Mouse (Mus musculus) forebrain, embryonic 14.5 days (tissue): Measurements from ENCODE around the gene Hmcn2. TPM values are rescaled to one million over a fixed set of nuclear protein-coding genes. Genes with fewer than 3 reads are reported as not detected.
A peak's percentile ranks its signal among the peaks of the same experiment; 100 is the strongest.

ENCODE experiments used
- ATAC-seq: fragments of 200-750 bp; cut with Nextera tagmentation; 2 replicates; pipeline ENCODE4 v1.8.0; 2017; ENCODE audit warnings: mild to moderate bottlenecking, moderate library complexity
- DNase-seq: peaks from one replicate; pipeline ENCODE4 v3.0.0-alpha.2; 2015; ENCODE audit warnings: low spot score
- H3K27ac ChIP-seq: fragments of 300-500 bp; sonication (generic); 2 replicates; pipeline ENCODE4 v1.5.1; 2014; ENCODE audit warnings: low read depth, mild to moderate bottlenecking, control low read depth, low read length, moderate library complexity
- H3K27me3 ChIP-seq: fragments of 300-500 bp; sonication (generic); replicated peaks from 2 replicates; pipeline ENCODE4 v1.6.1; 2014; ENCODE audit warnings: low read length, control low read depth, mixed read lengths; ENCODE audit not compliant: control insufficient read depth, insufficient read depth
- H3K36me3 ChIP-seq: fragments of 300-500 bp; sonication (generic); 2 replicates; pipeline ENCODE4 v1.6.1; 2014; ENCODE audit warnings: low read length, control low read depth; ENCODE audit not compliant: control insufficient read depth, insufficient read depth
- H3K4me1 ChIP-seq: fragments of 300-500 bp; sonication (generic); 2 replicates; pipeline ENCODE4 v1.6.1; 2014; ENCODE audit warnings: antibody characterized with exemption, low read length, control low read depth; ENCODE audit not compliant: control insufficient read depth, insufficient read depth
- H3K4me2 ChIP-seq: fragments of 300-500 bp; sonication (generic); 2 replicates; pipeline ENCODE4 v1.6.1; 2014; ENCODE audit warnings: mild to moderate bottlenecking, control low read depth, low read length
- H3K4me3 ChIP-seq: fragments of 300-500 bp; sonication (generic); 2 replicates; pipeline ENCODE4 v1.5.1; 2014; ENCODE audit warnings: low read depth, low read length, control low read depth
- H3K9ac ChIP-seq: fragments of 300-500 bp; sonication (generic); 2 replicates; pipeline ENCODE4 v1.6.1; 2014; ENCODE audit warnings: mild to moderate bottlenecking, low read length, control low read depth, moderate library complexity
- H3K9me3 ChIP-seq: fragments of 300-500 bp; sonication (generic); replicated peaks from 2 replicates; pipeline ENCODE4 v1.6.1; 2016; ENCODE audit warnings: low read length, control low read depth, mixed read lengths; ENCODE audit not compliant: control insufficient read depth
- WGBS: fragments of 180-500 bp; shearing (Covaris S2); extraction: QIAGEN DNeasy Blood & Tissue Kit; methylation state at CpG from one replicate; pipeline ENCODE4 v1.1.7; 2014; 5-methylcytosine and 5-hydroxymethylcytosine counted together
- polyA plus RNA-seq: library from polyadenylated mRNA; unstranded; fragments of >200 nt; fragmentation: Nextera tagmentation; extraction: Ambion mirVana; gene quantifications from 2 replicates; pipeline ENCODE4 v1.2.1, GENCODE M21; 2014

Hmcn2 gene
- polyA plus RNA-seq, 1 experiment from 2014 or later, result 0.17 TPM

DNA sequence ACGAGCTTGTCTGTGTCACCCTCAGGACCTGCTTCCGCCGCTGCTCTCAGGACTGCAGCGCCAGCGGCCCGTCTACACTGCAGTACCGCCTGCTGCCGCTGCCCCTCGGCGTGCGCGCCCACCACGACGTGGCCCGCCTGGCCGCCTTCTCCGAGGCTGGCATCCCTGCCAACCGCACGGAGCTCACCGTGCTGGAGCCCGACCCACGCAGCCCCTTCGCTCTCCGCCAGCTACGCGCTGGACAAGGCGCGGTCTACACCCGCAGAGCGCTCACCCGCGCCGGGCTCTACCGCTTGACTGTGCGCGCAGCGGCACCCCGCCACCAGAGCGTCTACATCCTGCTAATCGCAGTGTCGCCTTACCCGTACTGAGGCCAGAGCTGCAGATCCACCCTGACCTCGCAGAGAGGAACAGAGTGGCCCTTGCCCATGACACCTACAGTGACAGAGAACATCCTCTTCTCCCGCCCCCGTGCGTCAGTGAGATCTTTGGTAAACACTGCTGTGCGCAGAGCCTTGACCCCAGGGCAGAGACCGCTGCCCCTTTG lies 145.9 kb downstream of the Hmcn2 start:
- peak overlapping the region; percentile 59 for H3K9ac ChIP-seq
- H3K4me2 ChIP-seq, result peak overlapping the region; percentile 62
- WGBS, result 1% methylated on average over 48 of the region's 48 CpGs
- no peaks in the 10 kb centered on the region for H3K4me1 ChIP-seq
- H3K27ac ChIP-seq, result no peak overlapping the region
- peaks cover 34% of the 10 kb centered on the region for H3K27me3 ChIP-seq
- peak overlapping the region; percentile 36 for H3K4me3 ChIP-seq
- ATAC-seq (peak; percentile 72), DNase-seq (peak; percentile 66)
- H3K9me3 ChIP-seq, result no peaks in the 10 kb centered on the region
- no peaks in the 10 kb centered on the region for H3K36me3 ChIP-seq

DNA sequence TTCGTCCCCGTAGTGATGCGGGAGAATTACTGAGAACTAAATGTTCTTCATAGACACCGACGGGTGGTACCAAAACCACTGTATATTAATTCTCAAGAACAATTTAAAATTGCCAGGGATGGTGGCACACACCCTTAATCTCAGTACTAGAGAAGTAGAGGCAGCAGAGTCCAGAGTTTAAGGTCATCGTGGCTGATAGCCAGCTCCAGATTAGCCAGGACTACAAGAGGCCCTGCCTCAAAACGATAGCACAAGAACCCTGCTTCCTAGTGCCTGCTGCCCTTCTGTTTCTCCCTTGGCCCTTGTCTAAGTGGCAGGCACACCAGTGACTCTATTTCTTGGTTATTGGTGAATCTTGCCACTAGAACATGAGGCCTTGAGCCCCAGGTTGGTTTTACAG lies 146.7 kb downstream of the Hmcn2 start:
- Histone ChIP-seq H3K9me3 (no peaks in the 10 kb centered on the region), H3K27ac (no peak overlapping the region), H3K27me3 (peaks cover 34% of the 10 kb centered on the region), H3K9ac (no peak overlapping the region), H3K4me3 (no peak overlapping the region), H3K4me2 (no peak overlapping the region), H3K4me1 (no peaks in the 10 kb centered on the region), H3K36me3 (no peaks in the 10 kb centered on the region)
- 82% methylated on average over 7 of the region's 7 CpGs for WGBS
- DNase-seq (no peak), ATAC-seq (no peak)

DNA sequence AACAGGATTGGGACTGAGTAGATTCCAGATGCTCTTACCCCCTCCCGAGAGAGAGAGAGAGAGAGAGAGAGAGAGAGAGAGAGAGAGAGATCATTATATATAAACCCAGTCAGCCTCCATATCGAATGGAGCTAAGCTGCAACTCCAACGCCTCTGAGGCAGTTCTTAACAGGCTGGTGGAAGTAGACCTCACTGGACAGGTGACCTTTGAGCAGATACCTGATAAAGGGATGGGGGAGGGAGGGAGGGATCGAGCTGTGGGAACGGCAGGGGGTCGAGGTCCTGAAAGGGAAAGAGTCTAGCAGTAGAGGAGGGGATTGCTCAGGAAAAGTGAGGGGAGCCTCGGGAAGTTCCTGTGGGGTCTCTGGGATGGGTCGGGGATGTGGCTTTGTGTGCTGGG lies 147.8 kb downstream of the Hmcn2 start:
- H3K27me3 ChIP-seq, result peaks cover 34% of the 10 kb centered on the region
- no peak overlapping the region for H3K4me3 ChIP-seq

DNA sequence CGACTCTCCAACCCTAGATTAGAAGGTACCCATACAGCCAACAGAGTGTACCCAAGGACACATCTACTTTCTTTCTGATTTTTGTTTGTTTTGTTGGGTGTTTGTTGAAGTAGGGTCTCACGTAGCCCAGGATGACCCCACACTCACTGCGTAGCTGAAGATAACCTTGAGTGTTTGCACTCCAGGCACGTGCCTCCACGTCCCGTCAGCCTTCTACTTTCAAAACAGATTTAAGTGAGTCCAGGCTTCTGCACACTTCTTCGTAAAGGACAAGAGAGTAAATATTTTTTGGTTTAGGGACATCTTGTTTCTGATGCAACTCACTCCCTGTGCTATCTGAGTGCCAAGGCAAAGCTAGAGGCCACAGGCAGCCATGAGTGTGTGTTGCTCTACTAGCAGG lies 149.0 kb downstream of the Hmcn2 start:
- DNase-seq (no peak), ATAC-seq (no peak)
- no peak overlapping the region for H3K4me2 ChIP-seq
- H3K9me3 ChIP-seq, result no peaks in the 10 kb centered on the region
- H3K36me3 ChIP-seq, result no peaks in the 10 kb centered on the region
- H3K9ac ChIP-seq, result no peak overlapping the region
- H3K27ac ChIP-seq, result no peak overlapping the region
- WGBS, result 85% methylated on average over 7 of the region's 7 CpGs
- no peak overlapping the region for H3K4me3 ChIP-seq
- peaks cover 32% of the 10 kb centered on the region for H3K27me3 ChIP-seq
- no peaks in the 10 kb centered on the region for H3K4me1 ChIP-seq

More for the DNA sequence above, 147.8 kb downstream of the Hmcn2 start:
- Histone ChIP-seq H3K9me3 (no peaks in the 10 kb centered on the region), H3K36me3 (no peaks in the 10 kb centered on the region), H3K4me1 (no peaks in the 10 kb centered on the region), H3K4me2 (no peak overlapping the region), H3K27ac (no peak overlapping the region), H3K9ac (no peak overlapping the region)
- 31% methylated on average over 8 of the region's 8 CpGs for WGBS
- DNase-seq, result no peak
- ATAC-seq, result no peak

DNA sequence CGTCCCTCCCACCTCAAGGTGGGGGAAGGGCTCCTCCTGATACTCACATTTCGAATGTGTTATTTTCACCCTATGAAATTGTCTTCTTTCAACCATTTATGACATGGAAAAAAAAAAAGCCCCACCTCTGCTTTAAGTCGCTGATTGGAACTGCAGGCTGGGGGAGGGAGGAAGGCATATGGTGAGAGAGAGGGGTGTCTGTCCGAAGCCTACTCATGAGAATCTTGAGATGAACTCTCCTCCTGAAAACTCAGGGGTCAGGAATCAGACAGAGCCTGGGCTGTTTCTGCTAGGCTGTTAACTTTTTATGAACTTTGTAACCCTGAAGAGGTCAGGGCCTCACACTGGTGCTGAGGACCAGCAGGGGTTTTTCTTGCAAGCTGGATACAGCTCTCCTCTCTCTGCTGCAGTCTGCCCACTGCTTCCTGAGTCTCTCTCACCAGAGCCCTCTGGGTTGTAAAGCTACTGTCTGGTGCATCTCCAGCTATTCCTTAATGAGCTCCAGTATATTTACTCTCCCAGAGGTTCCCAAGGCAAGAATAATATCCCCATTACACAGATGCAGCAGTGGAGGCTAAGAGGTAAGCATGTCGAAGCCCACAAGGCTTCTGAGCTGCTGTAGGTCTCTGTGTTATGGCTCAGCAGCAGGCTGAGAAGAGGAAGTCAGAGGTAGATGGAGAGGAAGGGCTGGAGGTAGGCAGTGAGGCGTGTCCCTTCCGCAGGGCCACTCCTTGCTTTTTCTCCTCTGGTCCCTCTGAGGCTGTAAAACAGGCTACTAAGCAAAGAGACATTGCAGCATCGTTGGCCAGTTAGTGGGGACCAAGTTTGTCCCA lies 149.7 kb downstream of the Hmcn2 start:
- no peaks in the 10 kb centered on the region for H3K9me3 ChIP-seq
- no peak overlapping the region for H3K27ac ChIP-seq
- H3K4me1 ChIP-seq, result no peaks in the 10 kb centered on the region
- no peaks in the 10 kb centered on the region for H3K36me3 ChIP-seq
- ATAC-seq, result no peak
- 65% methylated on average over 8 of the region's 8 CpGs for WGBS
- DNase-seq, result no peak
- H3K9ac ChIP-seq, result no peak overlapping the region
- H3K4me3 ChIP-seq, result no peak overlapping the region
- H3K4me2 ChIP-seq, result no peak overlapping the region
- peaks cover 28% of the 10 kb centered on the region for H3K27me3 ChIP-seq

DNA sequence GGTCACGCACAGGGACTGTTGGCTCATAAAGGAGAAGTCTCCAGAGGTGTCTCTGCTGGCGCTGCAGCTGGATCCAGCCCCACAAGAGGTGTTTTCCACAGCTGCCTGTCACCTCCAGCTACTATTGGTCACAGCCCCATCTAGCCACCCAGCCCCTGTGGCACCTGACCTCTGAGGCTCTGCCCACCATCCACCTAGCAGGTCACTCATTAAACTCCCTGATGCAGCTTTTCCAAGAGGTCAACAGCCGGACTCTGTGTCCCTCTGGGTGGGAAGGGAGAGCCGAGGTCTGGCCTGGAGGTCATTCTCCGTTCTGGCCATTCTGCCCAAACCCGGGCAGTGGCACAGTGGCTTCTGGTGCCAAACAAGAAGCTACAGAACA lies 150.3 kb downstream of the Hmcn2 start:
- H3K9me3 ChIP-seq, result no peaks in the 10 kb centered on the region
- peaks cover 31% of the 10 kb centered on the region for H3K27me3 ChIP-seq
- WGBS, result 72% methylated on average over 6 of the region's 6 CpGs
- 0 out of 2 replicates have a peak, but pooled peaks cover under 1% of the 10 kb centered on the region for H3K4me1 ChIP-seq
- H3K4me2 ChIP-seq, result no peak overlapping the region
- no peaks in the 10 kb centered on the region for H3K36me3 ChIP-seq
- ATAC-seq (no peak), DNase-seq (no peak)
- no peak overlapping the region for H3K9ac ChIP-seq
- no peak overlapping the region for H3K27ac ChIP-seq
- no peak overlapping the region for H3K4me3 ChIP-seq

DNA sequence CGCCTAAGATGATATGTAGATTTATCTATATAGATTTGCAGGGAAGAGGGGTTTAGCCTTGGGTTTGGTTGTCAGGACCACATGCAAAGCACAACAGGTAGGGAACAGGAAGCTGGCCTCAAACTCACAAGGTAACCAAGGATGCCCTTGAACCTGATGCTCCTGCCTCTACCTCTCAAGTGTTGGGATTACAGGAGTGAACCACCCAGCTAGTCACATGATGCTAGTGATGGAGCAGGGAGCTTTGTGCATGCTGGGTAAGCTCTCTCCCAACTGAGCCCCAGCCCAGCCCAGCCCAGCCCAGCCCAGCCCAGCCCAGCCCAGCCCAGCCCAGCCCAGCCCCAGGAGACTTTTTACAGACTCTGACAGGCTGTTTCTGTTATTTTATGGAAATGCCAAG lies 153.2 kb downstream of the Hmcn2 start:
- H3K4me3 ChIP-seq, result no peak overlapping the region

DNA sequence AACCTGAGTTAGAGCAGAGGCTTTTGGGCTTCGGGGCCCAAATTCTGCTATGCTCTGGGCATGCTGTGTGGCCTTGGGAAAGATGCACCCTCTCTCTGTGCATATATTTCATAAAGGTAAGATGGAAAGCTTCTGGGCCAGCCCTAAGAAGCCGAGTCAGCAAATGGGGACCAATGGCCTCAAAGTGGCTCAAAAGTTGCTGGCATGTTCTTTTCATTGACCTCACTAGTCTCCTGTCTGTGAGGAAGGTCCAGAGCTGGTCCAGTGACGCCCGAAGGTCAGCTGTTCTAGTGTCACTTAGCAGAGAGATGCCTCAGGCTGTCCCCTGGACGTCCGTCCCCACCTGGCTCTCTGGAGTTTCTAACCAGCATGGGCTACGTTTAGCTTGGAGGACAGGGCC lies 154.6 kb downstream of the Hmcn2 start:
- WGBS, result 75% methylated on average over 7 of the region's 7 CpGs
- H3K36me3 ChIP-seq, result no peaks in the 10 kb centered on the region
- H3K9me3 ChIP-seq, result no peaks in the 10 kb centered on the region
- H3K9ac ChIP-seq, result no peak overlapping the region
- ATAC-seq (no peak), DNase-seq (no peak)
- H3K27me3 ChIP-seq, result peaks cover 36% of the 10 kb centered on the region
- H3K4me3 ChIP-seq, result no peak overlapping the region
- no peak overlapping the region for H3K27ac ChIP-seq
- H3K4me1 ChIP-seq, result peaks cover 8% of the 10 kb centered on the region; the same call in 1 of the 2 replicates
- no peak overlapping the region for H3K4me2 ChIP-seq

More for the DNA sequence above, 153.2 kb downstream of the Hmcn2 start:
- no peak for ATAC-seq
- H3K36me3 ChIP-seq, result no peaks in the 10 kb centered on the region
- DNase-seq, result no peak
- 77% methylated on average over 1 of the region's 1 CpGs for WGBS
- no peaks in the 10 kb centered on the region for H3K9me3 ChIP-seq
- no peak overlapping the region for H3K9ac ChIP-seq
- no peak overlapping the region for H3K4me2 ChIP-seq
- H3K27me3 ChIP-seq, result peaks cover 40% of the 10 kb centered on the region
- peaks cover 8% of the 10 kb centered on the region; the same call in 1 of the 2 replicates for H3K4me1 ChIP-seq
- no peak overlapping the region for H3K27ac ChIP-seq

DNA sequence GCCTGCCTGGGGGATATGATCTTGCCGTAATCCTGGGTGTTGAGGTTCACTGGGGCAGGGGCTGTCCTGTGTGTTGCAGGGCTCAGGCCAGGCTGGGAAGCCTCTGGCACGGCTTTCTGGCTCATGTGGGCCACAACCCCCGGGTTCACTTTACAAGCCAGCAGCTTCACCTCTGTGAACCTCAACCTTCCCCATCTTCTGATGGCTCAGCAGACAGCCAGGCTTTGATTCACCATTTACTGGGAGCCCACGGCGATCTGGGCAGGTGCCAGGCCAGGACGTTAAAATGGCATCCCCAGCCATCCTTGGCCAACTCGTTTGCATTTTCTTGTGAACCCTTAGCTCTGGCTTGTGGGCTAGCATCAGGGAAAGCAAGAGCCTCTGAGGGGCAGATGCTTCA lies 155.3 kb downstream of the Hmcn2 start:
- H3K9me3 ChIP-seq, result no peaks in the 10 kb centered on the region
- peak overlapping the region; percentile 80 for H3K4me2 ChIP-seq
- H3K9ac ChIP-seq, result peak overlapping the region; percentile 52
- no peaks in the 10 kb centered on the region for H3K36me3 ChIP-seq
- WGBS, result 18% methylated on average over 7 of the region's 7 CpGs
- H3K4me1 ChIP-seq, result peaks cover 8% of the 10 kb centered on the region; the same call in 1 of the 2 replicates
- H3K4me3 ChIP-seq, result peak overlapping the region; percentile 38
- DNase-seq (no peak), ATAC-seq (no peak)
- H3K27ac ChIP-seq, result no peak overlapping the region
- H3K27me3 ChIP-seq, result peaks cover 36% of the 10 kb centered on the region
